ENCODE assay signal across 8 mouse cellular contexts in the genomic region with DNA sequence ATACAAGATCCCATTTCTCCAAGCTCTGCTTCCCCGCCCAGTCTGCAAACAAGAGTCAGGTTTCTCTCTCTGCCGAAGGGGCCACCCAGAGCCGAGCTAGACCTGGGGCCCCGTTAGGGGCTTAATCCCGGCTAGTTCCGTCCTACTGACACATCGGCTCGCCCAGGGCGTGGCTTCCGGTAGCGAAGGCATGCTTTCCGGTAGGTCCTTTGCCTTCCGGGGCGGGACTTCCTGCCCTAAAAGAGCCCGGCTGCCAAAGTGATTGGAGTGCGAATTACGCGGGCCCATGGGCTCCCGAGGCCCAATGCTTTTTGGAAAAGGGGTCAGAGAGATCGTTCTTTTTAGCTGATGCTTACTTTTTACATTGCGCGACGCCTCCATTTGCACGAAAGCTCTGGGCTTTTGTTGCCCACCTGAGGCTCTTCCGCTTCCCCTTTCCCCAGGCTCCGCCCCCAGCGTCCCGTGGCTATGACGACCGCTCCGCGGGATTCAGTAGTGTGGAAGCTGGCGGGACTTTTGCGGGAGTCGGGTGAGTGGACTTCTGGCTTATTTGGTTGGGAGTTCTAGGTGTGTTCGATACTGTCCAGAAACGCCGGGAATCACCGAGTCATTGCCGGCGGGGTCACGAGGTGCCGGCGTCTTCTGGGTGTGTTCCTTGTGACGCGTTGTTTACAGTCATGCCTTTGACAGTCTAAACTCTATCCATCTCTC. TPM values are rescaled to one million over a fixed set of nuclear protein-coding genes. Genes with fewer than 3 reads are reported as not detected.
DNase-seq lines count a peak whose midpoint lies in the region; ATAC-seq and TF ChIP-seq lines count a peak whose summit lies in the region.

A gene (plus strand): TSS at position 209 of the 711 bp plus-strand sequence.

- H3K4me2 ChIP-seq in forebrain, postnatal 0 days (ENCODE audit: low read depth) = peak within 1 kb of the TSS; percentile 56
- H3K4me2 ChIP-seq in lung, embryonic 15.5 days = peak within 1 kb of the TSS; percentile 59

- H3K9me3 ChIP-seq in MEL (replicated peaks; ENCODE audit: insufficient read depth, low read length) = no peaks in the 10 kb centered on the region
- no peaks in the 10 kb centered on the region for H3K9me3 ChIP-seq in forebrain, postnatal 0 days (ENCODE audit: low read length)
- no peaks in the 10 kb centered on the region for H3K9me3 ChIP-seq in lung, embryonic 15.5 days

- peak within 1 kb of the TSS; percentile 92 for H3K9ac ChIP-seq in MEL (ENCODE audit: control insufficient read depth, low read depth, low read length, poor library complexity, severe bottlenecking)
- peak within 1 kb of the TSS; percentile 53 for H3K9ac ChIP-seq in forebrain, postnatal 0 days
- H3K9ac ChIP-seq in lung, embryonic 15.5 days = peak within 1 kb of the TSS; percentile 58

- peaks cover 0 to 8% of the 10 kb centered on the region in 2 experiments; a peak in 1 of 4 replicates for H3K4me1 ChIP-seq in MEL (ENCODE audit: control insufficient read depth in 1 of 2, insufficient read depth in 2 of 2, low read length in 2 of 2)
- H3K4me1 ChIP-seq in cerebellum, adult 2 months (ENCODE audit: control insufficient read depth, insufficient read depth, low read length) = no peaks in the 10 kb centered on the region; the same call in 1 of the 2 replicates
- H3K4me1 ChIP-seq in forebrain, postnatal 0 days (ENCODE audit: insufficient read depth) = peaks cover 4% of the 10 kb centered on the region
- H3K4me1 ChIP-seq in lung, embryonic 15.5 days = peaks cover 29% of the 10 kb centered on the region

- WGBS in cerebellum, adult 2 months = under 1% methylated on average over 46 of the region's 46 CpGs
- 1% methylated on average over 46 of the region's 46 CpGs for WGBS in forebrain, postnatal 0 days
- under 1% methylated on average over 46 of the region's 46 CpGs for WGBS in lung, embryonic 15.5 days

- peak in 1 of 2 experiments; percentile 50; a peak in 2 of 4 replicates for TF ChIP-seq EP300 in MEL (IDR thresholded peaks at IDR 0.05; ENCODE audit: low read depth in 1 of 2, low read length in 2 of 2)

- TF ChIP-seq POLR2A in MEL (IDR thresholded peaks at IDR 0.05; ENCODE audit: control insufficient read depth in 1 of 2, insufficient read depth in 1 of 2, low read depth in 1 of 2, low read length in 2 of 2, poor library complexity in 1 of 2) = peak; percentile 89 to 96
- TF ChIP-seq POLR2A in cerebellum, adult 2 months (IDR thresholded peaks at IDR 0.05; ENCODE audit: borderline replicate concordance, insufficient read depth, low read length) = peak; percentile 85; the same call in 1 of the 2 replicates

- H3K27ac ChIP-seq in MEL (ENCODE audit: control insufficient read depth, low read depth, low read length) = peak within 1 kb of the TSS; percentile 96
- peak within 1 kb of the TSS; percentile 46; the same call in 1 of the 2 replicates for H3K27ac ChIP-seq in cerebellum, adult 2 months (ENCODE audit: insufficient read depth, low read length)
- peak within 1 kb of the TSS; percentile 80 for H3K27ac ChIP-seq in forebrain, postnatal 0 days (ENCODE audit: low read depth, low read length)
- peak within 1 kb of the TSS; percentile 98 for H3K27ac ChIP-seq in lung, embryonic 15.5 days

- TF ChIP-seq CTCF in MEL (IDR thresholded peaks at IDR 0.05 in 2 of 3, conservative IDR thresholded peaks at IDR 0.05 in 1 of 3; ENCODE audit: control insufficient read depth in 1 of 3, insufficient read depth in 1 of 3, low read depth in 2 of 3, low read length in 3 of 3, poor library complexity in 1 of 3, severe bottlenecking in 1 of 3) = no peak
- no peak for TF ChIP-seq CTCF in cerebellum, adult 2 months (IDR thresholded peaks at IDR 0.05; ENCODE audit: borderline replicate concordance, insufficient read depth, low read depth, low read length)
- TF ChIP-seq CTCF in forebrain, postnatal 0 days (IDR thresholded peaks at IDR 0.05; ENCODE audit: low read depth) = no peak

- H3K27me3 ChIP-seq in MEL (ENCODE audit: control insufficient read depth in 1 of 2, insufficient read depth in 2 of 2, low read length in 2 of 2) = no peaks in the 10 kb centered on the region; a peak in 1 of 4 replicates
- no peaks in the 10 kb centered on the region for H3K27me3 ChIP-seq in cerebellum, adult 2 months (ENCODE audit: control insufficient read depth, insufficient read depth, low read length)
- no peaks in the 10 kb centered on the region for H3K27me3 ChIP-seq in forebrain, postnatal 0 days (ENCODE audit: insufficient read depth, low read length)
- H3K27me3 ChIP-seq in lung, embryonic 15.5 days = no peaks in the 10 kb centered on the region

- H3K4me3 ChIP-seq in MEL (ENCODE audit: control insufficient read depth in 1 of 2, insufficient read depth in 1 of 2, low read depth in 2 of 2, low read length in 2 of 2) = peak within 1 kb of the TSS; percentile 67 to 90
- H3K4me3 ChIP-seq in cerebellum, adult 2 months (replicated peaks; ENCODE audit: insufficient read depth, low read depth, low read length) = peak within 1 kb of the TSS; percentile 92
- H3K4me3 ChIP-seq in forebrain, postnatal 0 days (ENCODE audit: low read depth, low read length) = peak within 1 kb of the TSS; percentile 57
- H3K4me3 ChIP-seq in lung, embryonic 15.5 days = peak within 1 kb of the TSS; percentile 69

- H3K79me2 ChIP-seq in MEL (ENCODE audit: control insufficient read depth, insufficient read depth, low read length, poor library complexity) = peaks cover 2% of the 10 kb centered on the region; the same call in 1 of the 2 replicates

- no peak for TF ChIP-seq RAD21 in MEL (IDR thresholded peaks at IDR 0.05; ENCODE audit: low read depth, low read length)

- DNase-seq in MEL (ENCODE audit: low read depth, low spot score) = peak; percentile 97
- DNase-seq in cerebellum, adult 2 months = peak; percentile 90 to 93
- peak; percentile 95 for DNase-seq in forebrain, postnatal 0 days
- DNase-seq in heart, postnatal 4 days = peak; percentile 95
- DNase-seq in layer of hippocampus, adult 8-10 months (ENCODE audit: low spot score in 2 of 2) = peak; percentile 84 to 91
- DNase-seq in ovary, adult 18-20 months (ENCODE audit: low spot score) = peak; percentile 85
- peak; percentile 94 for DNase-seq in thymus, postnatal 0 days (ENCODE audit: low spot score)

- H3K36me3 ChIP-seq in MEL (ENCODE audit: control insufficient read depth in 1 of 2, insufficient read depth in 2 of 2, low read length in 2 of 2) = peaks cover 0 to 11% of the 10 kb centered on the region in 2 experiments; a peak in 2 of 4 replicates
- H3K36me3 ChIP-seq in forebrain, postnatal 0 days (ENCODE audit: insufficient read depth) = peaks cover 11% of the 10 kb centered on the region
- H3K36me3 ChIP-seq in lung, embryonic 15.5 days = 0 out of 2 replicates have a peak, but pooled peaks cover 5% of the 10 kb centered on the region

- peak; percentile 99 for ATAC-seq in forebrain, postnatal 0 days
- peak; percentile 96 for ATAC-seq in lung, embryonic 15.5 days (ENCODE audit: borderline replicate concordance, extremely low read depth, low FRiP score, low TSS enrichment)

TF ChIP-seq in MEL, 35 proteins besides CTCF, POLR2A, EP300 and RAD21:
- TF ChIP-seq TBP (IDR thresholded peaks at IDR 0.05; ENCODE audit: low read depth, low read length) (peak; percentile 80), MAFK (IDR thresholded peaks at IDR 0.05; ENCODE audit: borderline replicate concordance, low read depth, low read length) (no peak), SIN3A (IDR thresholded peaks at IDR 0.05; ENCODE audit: low read length) (peak; percentile 100), POLR2AphosphoS2 (IDR thresholded peaks at IDR 0.05; ENCODE audit: low read length) (peak; percentile 94), MAZ (IDR thresholded peaks at IDR 0.05; ENCODE audit: low read depth, low read length) (peak; percentile 77; the same call in 1 of the 2 replicates), USF2 (IDR thresholded peaks at IDR 0.05; ENCODE audit: borderline replicate concordance in 1 of 2, insufficient read depth in 1 of 2, low read depth in 1 of 2, low read length in 2 of 2) (no peak), TCF12 (IDR thresholded peaks at IDR 0.05; ENCODE audit: low read depth, low read length) (peak; percentile 58), MXI1 (IDR thresholded peaks at IDR 0.05; ENCODE audit: low read depth, low read length) (peak; percentile 99), HCFC1 (IDR thresholded peaks at IDR 0.05; ENCODE audit: low read depth, low read length) (peak; percentile 87), RCOR1 (IDR thresholded peaks at IDR 0.05; ENCODE audit: low read depth, low read length) (no peak), ZMIZ1 (IDR thresholded peaks at IDR 0.05; ENCODE audit: low read depth, low read length) (peak; percentile 88), USF1 (IDR thresholded peaks at IDR 0.05; ENCODE audit: low read depth, low read length) (peak; percentile 75), ELF1 (IDR thresholded peaks at IDR 0.05; ENCODE audit: low read depth, low read length) (peak; percentile 90), NELFE (IDR thresholded peaks at IDR 0.05; ENCODE audit: low read depth, low read length) (peak; percentile 90), ETS1 (IDR thresholded peaks at IDR 0.05; ENCODE audit: low read depth, low read length) (no peak; the same call in 1 of the 2 replicates), MAX (IDR thresholded peaks at IDR 0.05; ENCODE audit: low read length) (peak; percentile 75), MYC (IDR thresholded peaks at IDR 0.05; ENCODE audit: low read depth, low read length) (peak; percentile 71)
TF ChIP-seq in MEL: peak in this region for 13.

RNA-seq across cellular contexts. Expression of the gene that starts here (rescaled TPM):
- 9.7 and 10.2 TPM in 2 replicates for total RNA-seq in MEL (2012; rRNA removed)
- polyA plus RNA-seq in MEL (2012; ENCODE audit: insufficient read depth in 1 of 2, insufficient read length in 2 of 2, low read depth in 1 of 2, low replicate concordance in 2 of 2, missing spikeins in 1 of 2) = 10 to 100 TPM in 1 of 2 experiments, not detected in 1; 29.4 TPM
- 29.3 and 29.8 TPM in 2 replicates for polyA plus RNA-seq in cerebellum, adult 2 months (2012; rRNA removed)
- 25.8 and 34.7 TPM in 2 replicates for total RNA-seq in forebrain, postnatal 0 days (2014; rRNA removed)
- 12.1 and 14.3 TPM in 2 replicates for polyA plus RNA-seq in forebrain, postnatal 0 days (2015; fragmentation: Nextera tagmentation; extraction: Ambion mirVana)
- 10 to 100 TPM; 15.7 to 16.7 TPM for total RNA-seq in heart, postnatal 4 days (2021)
- 10 to 100 TPM; 26.8 to 36.5 (median 30.1) TPM for total RNA-seq in layer of hippocampus, adult 8-10 months (2022)
- 20.7 and 20.8 TPM in 2 replicates for polyA plus RNA-seq in lung, embryonic 15.5 days (2015; fragmentation: Nextera tagmentation; extraction: Ambion mirVana)
- 13.1 and 14.4 TPM in 2 replicates for polyA plus RNA-seq in thymus, postnatal 0 days (2015; fragmentation: Nextera tagmentation; extraction: Ambion mirVana)

Comparison
In these comparisons a context has a peak if more than half of its experiments do, and no peak if none do; other contexts are left out.
1. Peak in every context shown above with its lines: DNase-seq, ATAC-seq, H3K4me3 ChIP-seq and H3K27ac ChIP-seq.
2. H3K27ac ChIP-seq: peak in every context shown above with its lines; median percentile 98 in lung, embryonic 15.5 days; 96 in MEL; 80 in forebrain, postnatal 0 days; 46 in cerebellum, adult 2 months.